Mouse (Mus musculus): Measurements from ENCODE around the gene Vmn1r13. TPM values are rescaled to one million over a fixed set of nuclear protein-coding genes. Genes with fewer than 3 reads are reported as not detected.
"Not testable (repeated sequence)": the region's sequence is repeated elsewhere in the genome, so short reads cannot be mapped to it uniquely, and the experiment has no call there.

The Vmn1r13 gene
- not detected in 2 replicates for polyA plus RNA-seq (2015; fragmentation: Nextera tagmentation; extraction: Ambion mirVana)

DNA sequence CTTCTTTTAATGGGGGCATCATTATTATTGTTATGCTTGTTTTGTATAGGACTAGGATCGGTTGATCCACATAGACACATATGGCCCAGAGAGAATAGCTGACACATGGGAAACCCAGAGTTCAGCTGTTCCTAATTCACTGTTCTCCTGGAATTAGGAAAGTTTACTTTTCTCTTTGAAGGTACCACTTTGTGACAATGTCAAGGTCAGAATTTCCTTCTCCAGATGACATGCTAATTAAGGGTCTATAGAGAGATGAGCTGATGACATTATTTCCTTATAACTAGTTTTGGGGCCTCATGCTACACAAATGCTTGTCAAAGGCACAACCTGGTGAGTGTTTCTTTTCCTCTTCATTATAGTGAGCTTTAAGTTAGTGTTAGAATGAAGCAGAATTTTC, at the start of gene Vmn1r13:
Gene Vmn1r13 (plus strand): TSS at position 301 of the 400 bp plus-strand sequence.
- not testable (repeated sequence) for H3K4me1 ChIP-seq; H3K4me3 ChIP-seq (replicated peaks); H3K4me2 ChIP-seq; H3K36me3 ChIP-seq; ATAC-seq (ENCODE audit: low FRiP score); H3K27me3 ChIP-seq (replicated peaks); H3K9me3 ChIP-seq (replicated peaks); H3K27ac ChIP-seq (replicated peaks); H3K9ac ChIP-seq (replicated peaks)
- WGBS = 91% methylated on average over 1 of the region's 1 CpGs

DNA sequence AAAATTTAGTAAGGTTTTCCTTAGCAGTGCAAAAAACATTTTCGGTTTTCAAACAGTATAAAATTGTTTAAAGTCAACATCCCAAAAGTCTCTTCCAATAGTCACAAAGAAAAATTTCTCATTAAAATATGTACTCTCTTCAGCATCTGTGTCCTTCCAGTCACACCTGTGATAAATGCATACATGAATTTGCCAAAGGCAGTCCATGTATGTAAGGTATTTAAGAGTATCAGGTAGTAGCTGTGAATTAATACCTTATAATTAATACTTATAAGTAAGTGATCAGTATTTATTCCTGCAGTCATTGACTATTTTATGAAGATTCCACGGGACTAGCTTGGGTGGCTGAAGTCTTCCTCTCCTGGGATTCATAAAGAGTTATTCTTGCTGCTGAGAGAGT, 46.5 kb upstream of the Vmn1r13 start, which contains the start of gene Vmn1r12:
Gene Vmn1r12 (plus strand): TSS at position 301 of the 400 bp plus-strand sequence.
- no peaks in the 10 kb centered on the region for H3K27me3 ChIP-seq (replicated peaks)
- ATAC-seq (ENCODE audit: low FRiP score) = no peak
- 85% methylated on average over 2 of the region's 2 CpGs for WGBS
- no peak within 1 kb of the TSS for H3K27ac ChIP-seq (replicated peaks)
- H3K36me3 ChIP-seq = no peaks in the 10 kb centered on the region
- no peaks in the 10 kb centered on the region for H3K4me1 ChIP-seq
- no peak within 1 kb of the TSS for H3K9ac ChIP-seq (replicated peaks)
- no peak within 1 kb of the TSS for H3K4me2 ChIP-seq
- H3K9me3 ChIP-seq (replicated peaks) = no peaks in the 10 kb centered on the region
- H3K4me3 ChIP-seq (replicated peaks) = no peak within 1 kb of the TSS

DNA sequence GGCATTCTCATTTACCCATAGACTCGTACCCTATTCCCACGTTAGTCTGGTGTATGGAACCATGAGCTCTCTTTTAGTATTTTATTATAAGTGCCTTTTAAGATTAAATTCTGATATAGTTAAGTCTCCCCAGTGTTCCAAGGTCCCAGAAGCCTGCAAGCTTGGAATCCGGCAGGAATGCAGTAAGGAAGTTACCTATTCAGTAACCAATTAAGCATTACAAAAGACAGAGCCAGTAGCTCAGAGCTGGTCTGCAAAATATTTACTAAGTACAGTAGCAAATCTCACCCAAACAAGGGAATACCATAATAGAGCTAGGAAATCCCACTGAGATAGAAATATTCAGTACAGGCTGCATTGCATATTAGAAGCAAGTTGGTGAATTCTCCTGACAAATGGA, 13.1 kb upstream of the Vmn1r13 start:
- H3K4me3 ChIP-seq (replicated peaks); H3K4me1 ChIP-seq; H3K27ac ChIP-seq (replicated peaks); H3K36me3 ChIP-seq; H3K9ac ChIP-seq (replicated peaks); H3K27me3 ChIP-seq (replicated peaks); ATAC-seq (ENCODE audit: low FRiP score); H3K4me2 ChIP-seq; H3K9me3 ChIP-seq (replicated peaks): not testable (repeated sequence)
- WGBS = 53% methylated on average over 3 of the region's 3 CpGs

DNA sequence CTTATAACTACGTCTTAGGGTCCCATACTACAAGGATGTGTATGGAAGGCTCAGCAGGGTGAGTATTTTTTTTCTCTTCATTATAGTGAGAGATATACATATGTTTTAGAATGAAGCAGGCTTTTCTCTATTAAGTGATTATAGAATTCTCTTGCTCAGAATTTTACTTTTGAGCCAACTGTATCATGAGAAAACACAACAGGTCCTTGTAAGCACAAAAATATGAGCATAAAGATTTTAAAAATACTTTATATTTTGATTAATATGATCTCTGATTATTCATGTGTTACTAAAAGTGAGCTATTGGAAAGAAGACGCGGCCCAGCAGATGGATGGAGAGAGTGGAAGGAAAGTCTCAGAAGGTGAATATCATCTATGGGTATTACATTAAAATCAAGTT, 28.3 kb downstream of the Vmn1r13 start, which contains the start of gene Vmn1r14:
Gene Vmn1r14 (plus strand): TSS at position 301 of the 400 bp plus-strand sequence.
- ATAC-seq (ENCODE audit: low FRiP score) = no peak
- Histone ChIP-seq H3K9me3 (replicated peaks) (no peaks in the 10 kb centered on the region), H3K27ac (replicated peaks) (no peak within 1 kb of the TSS), H3K4me1 (no peaks in the 10 kb centered on the region), H3K4me3 (replicated peaks) (no peak within 1 kb of the TSS), H3K27me3 (replicated peaks) (no peaks in the 10 kb centered on the region), H3K9ac (replicated peaks) (no peak within 1 kb of the TSS), H3K4me2 (no peak within 1 kb of the TSS), H3K36me3 (no peaks in the 10 kb centered on the region)
- over 99% methylated on average over 3 of the region's 3 CpGs for WGBS

DNA sequence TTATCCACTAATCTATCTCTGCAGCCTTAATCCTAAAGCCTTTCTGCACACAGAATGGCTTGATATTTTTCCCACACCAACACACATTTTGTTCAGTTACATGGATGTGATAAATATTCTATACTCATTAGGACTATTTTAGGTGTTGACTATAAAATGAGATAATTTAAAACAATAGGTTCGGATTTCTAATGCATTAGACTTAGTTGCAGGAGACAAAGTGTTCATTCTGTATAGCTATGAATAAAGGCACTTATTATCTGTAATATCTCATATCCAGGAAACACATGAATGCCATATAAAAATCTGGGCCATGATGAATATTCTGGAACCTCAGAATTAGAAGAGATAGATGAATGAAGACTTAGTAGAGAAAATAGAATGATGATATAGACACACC, 54.6 kb downstream of the Vmn1r13 start, which contains the start of gene Vmn1r15:
Gene Vmn1r15 (plus strand): TSS at position 301 of the 400 bp plus-strand sequence.
- Histone ChIP-seq H3K9ac (replicated peaks) (no peak within 1 kb of the TSS), H3K27ac (replicated peaks) (no peak within 1 kb of the TSS), H3K9me3 (replicated peaks) (no peaks in the 10 kb centered on the region), H3K27me3 (replicated peaks) (no peaks in the 10 kb centered on the region), H3K4me1 (no peaks in the 10 kb centered on the region), H3K4me2 (no peak within 1 kb of the TSS), H3K4me3 (replicated peaks) (no peak within 1 kb of the TSS), H3K36me3 (no peaks in the 10 kb centered on the region)
- ATAC-seq (ENCODE audit: low FRiP score) = no peak
- 80% methylated on average over 1 of the region's 1 CpGs for WGBS

DNA sequence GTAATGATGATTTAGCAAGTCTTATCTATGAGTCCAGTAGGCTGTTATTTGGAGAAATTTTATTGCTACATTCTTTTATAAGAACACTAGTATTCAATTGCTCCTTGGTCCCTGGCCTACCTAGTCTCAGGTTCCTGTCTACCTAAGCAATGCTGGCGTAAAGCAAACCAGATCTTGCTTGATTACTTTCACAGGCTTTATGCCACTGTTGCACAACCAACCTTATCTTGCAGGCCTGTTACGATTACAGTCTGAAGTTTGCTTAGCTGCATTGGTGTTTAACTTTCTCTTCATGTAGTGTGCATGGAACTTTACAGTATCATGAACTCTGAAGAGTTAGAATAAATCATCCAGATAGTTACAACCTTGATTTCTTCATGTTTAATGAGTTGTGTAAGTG, 57.9 kb downstream of the Vmn1r13 start:
- ATAC-seq (ENCODE audit: low FRiP score) = no peak
- Histone ChIP-seq H3K4me3 (replicated peaks) (no peak overlapping the region), H3K27me3 (replicated peaks) (no peaks in the 10 kb centered on the region), H3K27ac (replicated peaks) (no peak overlapping the region), H3K9ac (replicated peaks) (no peak overlapping the region), H3K9me3 (replicated peaks) (no peaks in the 10 kb centered on the region), H3K4me2 (no peak overlapping the region), H3K4me1 (no peaks in the 10 kb centered on the region), H3K36me3 (no peaks in the 10 kb centered on the region)
- WGBS = 94% methylated on average over 2 of the region's 2 CpGs

Other genes with a start within 250 kb of the Vmn1r13 start
- not detected in 2 replicates for gene Vmn1r5, start 233.0 kb upstream of the Vmn1r13 start, polyA plus RNA-seq (2015; fragmentation: Nextera tagmentation; extraction: Ambion mirVana)
- gene Vmn1r6, start 206.0 kb upstream of the Vmn1r13 start, polyA plus RNA-seq (2015; fragmentation: Nextera tagmentation; extraction: Ambion mirVana) = not detected in 2 replicates
- gene Vmn1r7, start 178.0 kb upstream of the Vmn1r13 start, polyA plus RNA-seq (2015; fragmentation: Nextera tagmentation; extraction: Ambion mirVana) = not detected in 2 replicates
- not detected in 2 replicates for gene Vmn1r8, start 171.0 kb upstream of the Vmn1r13 start, polyA plus RNA-seq (2015; fragmentation: Nextera tagmentation; extraction: Ambion mirVana)
- gene Vmn1r9, start 136.5 kb upstream of the Vmn1r13 start, polyA plus RNA-seq (2015; fragmentation: Nextera tagmentation; extraction: Ambion mirVana) = not detected in 2 replicates
- not detected in 2 replicates for gene Vmn1r10, start 93.8 kb upstream of the Vmn1r13 start, polyA plus RNA-seq (2015; fragmentation: Nextera tagmentation; extraction: Ambion mirVana)
- not detected in 2 replicates for gene Vmn1r11, start 69.8 kb upstream of the Vmn1r13 start, polyA plus RNA-seq (2015; fragmentation: Nextera tagmentation; extraction: Ambion mirVana)
- not detected in 2 replicates for gene Vmn1r12, start 46.4 kb upstream of the Vmn1r13 start, polyA plus RNA-seq (2015; fragmentation: Nextera tagmentation; extraction: Ambion mirVana)
- gene Vmn1r14, start 28.4 kb downstream of the Vmn1r13 start, polyA plus RNA-seq (2015; fragmentation: Nextera tagmentation; extraction: Ambion mirVana) = not detected in 2 replicates
- gene Vmn1r15, start 54.7 kb downstream of the Vmn1r13 start, polyA plus RNA-seq (2015; fragmentation: Nextera tagmentation; extraction: Ambion mirVana) = not detected in 2 replicates
- not detected in 2 replicates for gene Vmn1r16, start 126.2 kb downstream of the Vmn1r13 start, polyA plus RNA-seq (2015; fragmentation: Nextera tagmentation; extraction: Ambion mirVana)
- gene Vmn1r17, start 160.4 kb downstream of the Vmn1r13 start, polyA plus RNA-seq (2015; fragmentation: Nextera tagmentation; extraction: Ambion mirVana) = not detected in 2 replicates
- gene Vmn1r18, start 192.5 kb downstream of the Vmn1r13 start, polyA plus RNA-seq (2015; fragmentation: Nextera tagmentation; extraction: Ambion mirVana) = not detected in 2 replicates
- gene Vmn1r19, start 200.5 kb downstream of the Vmn1r13 start, polyA plus RNA-seq (2015; fragmentation: Nextera tagmentation; extraction: Ambion mirVana) = not detected in 2 replicates
- not detected in 2 replicates for gene Vmn1r20, start 225.6 kb downstream of the Vmn1r13 start, polyA plus RNA-seq (2015; fragmentation: Nextera tagmentation; extraction: Ambion mirVana)

Measured in neural tube, embryonic 15.5 days (tissue).